Mouse (Mus musculus) spleen, postnatal 0 days (tissue): ENCODE data around the gene Tkfc. TPM values are rescaled to one million over a fixed set of nuclear protein-coding genes. Genes with fewer than 3 reads are reported as not detected.

Source experiments
- polyA plus RNA-seq: library from polyadenylated mRNA; unstranded; fragments of >200 nt; fragmentation: Nextera tagmentation; extraction: Ambion mirVana; gene quantifications from 2 replicates; pipeline ENCODE4 v1.2.1, GENCODE M21; 2015

Tkfc gene
- 4.8 and 5.8 TPM in 2 replicates for polyA plus RNA-seq

GRCm38 (mm10) chr19:10605293-10605900, at the start of gene Tkfc, which contains the start of gene Ddb1:
Tkfc (minus strand) TSS chr19:10605654.
Ddb1 (plus strand) TSS chr19:10605327.

DNA sequence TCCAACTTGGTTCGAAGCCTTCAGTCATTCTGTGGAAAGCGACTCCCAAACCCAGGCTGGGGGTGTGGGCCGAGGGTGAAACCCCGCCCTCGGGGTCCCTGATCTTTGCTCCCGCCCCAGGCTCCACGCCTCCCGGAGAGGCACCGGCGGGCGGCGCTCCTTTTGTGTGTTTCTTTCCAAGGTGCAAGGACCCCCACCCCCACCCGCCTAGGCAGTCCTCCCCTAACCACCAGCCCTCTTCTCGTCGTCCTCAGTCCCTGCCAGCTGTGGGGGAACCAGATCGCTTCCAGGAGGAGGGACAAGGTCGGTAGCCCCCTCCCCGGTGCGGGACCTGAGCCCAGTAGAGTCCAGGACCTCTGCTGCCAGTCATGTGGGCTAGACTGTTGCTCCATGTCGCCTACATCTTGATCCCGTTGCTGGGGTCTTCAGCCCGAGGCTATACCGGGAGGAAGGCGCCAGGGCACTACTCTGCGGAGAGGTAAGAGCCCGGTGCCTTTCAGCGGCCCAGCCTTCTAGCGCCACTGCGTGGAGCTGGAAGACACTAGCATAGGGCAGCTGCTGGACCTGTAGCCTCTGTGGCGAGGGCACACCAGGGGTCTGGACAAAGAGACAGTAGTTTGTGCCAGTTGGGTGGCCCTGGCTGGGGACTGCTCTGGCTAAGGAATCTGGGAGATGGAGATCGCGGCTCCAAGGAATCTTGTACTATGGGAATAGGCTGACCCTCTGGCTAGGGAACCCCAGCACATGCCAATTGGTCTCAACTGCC, 28.8 kb upstream of the Tkfc start, which contains the start of gene Vwce:
Vwce (plus strand) TSS at position 108 of the 766 bp plus-strand sequence.

DNA sequence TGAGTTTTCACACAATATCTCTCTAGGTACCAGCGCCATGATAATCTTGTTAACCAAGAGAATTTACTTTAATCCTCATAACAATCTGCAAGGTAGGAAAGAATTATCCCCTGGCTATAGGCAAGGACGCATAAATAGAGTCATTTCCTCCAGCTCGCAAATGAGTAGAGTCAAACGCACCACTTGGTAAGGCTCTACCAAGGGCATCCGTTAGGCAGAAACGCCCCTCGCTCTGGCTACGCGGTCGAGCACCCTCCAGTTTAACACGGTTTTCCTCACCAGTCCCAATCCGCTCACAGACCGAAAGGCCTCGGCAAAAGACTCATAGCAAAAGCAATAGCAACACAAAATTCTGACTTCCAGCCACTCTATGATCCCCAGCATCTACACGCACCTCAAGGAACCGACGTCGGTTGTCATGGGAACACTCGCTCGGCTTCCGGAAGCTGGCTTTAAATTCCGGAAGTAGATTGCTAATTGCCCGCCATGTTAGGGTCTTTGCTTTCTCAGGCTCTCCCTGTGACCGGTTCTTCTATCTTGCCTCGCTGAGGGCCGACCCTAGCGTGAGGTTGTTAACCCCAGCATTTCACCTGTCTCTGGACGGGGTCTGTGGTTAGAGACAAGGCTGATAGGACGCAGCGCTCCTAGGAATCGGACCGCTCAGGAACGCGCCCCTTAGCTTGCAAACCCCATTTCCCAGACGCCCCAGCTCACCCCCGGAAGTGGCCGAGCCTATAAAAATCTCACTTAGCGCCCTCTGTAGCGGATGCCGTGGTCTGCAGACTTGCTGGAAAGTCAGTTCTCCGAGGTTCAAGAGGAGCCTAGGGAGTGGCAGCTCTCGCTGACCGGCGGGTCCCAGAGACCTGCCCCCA, 28.5 kb downstream of the Tkfc start, which contains the start of the genes Cyb561a3 and Tmem138:
Cyb561a3 (plus strand) TSS at position 483 of the 872 bp plus-strand sequence.
Tmem138 (minus strand) TSS at position 673 of the 872 bp plus-strand sequence.

GRCm38 (mm10) chr19:10555624-10556510, 49.6 kb downstream of the Tkfc start, which contains the start of gene Tmem216:
Tmem216 (minus strand) TSS chr19:10556238.

Other genes starting within 250 kb of the Tkfc start
- 0.16 and 0.28 TPM in 2 replicates for gene Syt7, start 216.6 kb downstream of the Tkfc start, polyA plus RNA-seq
- 0.13 and 0.22 TPM in 2 replicates for gene Lrrc10b, start 148.2 kb downstream of the Tkfc start, polyA plus RNA-seq
- 0.16 and 0.19 TPM in 2 replicates for gene Ppp1r32, start 122.7 kb downstream of the Tkfc start, polyA plus RNA-seq
- 17.7 and 22.0 TPM in 2 replicates for gene Cpsf7, start 80.4 kb downstream of the Tkfc start, polyA plus RNA-seq
- 36.7 and 44.0 TPM in 2 replicates for gene Sdhaf2, start 79.5 kb downstream of the Tkfc start, polyA plus RNA-seq
- 23.3 and 25.9 TPM in 2 replicates for gene Tmem216, start 49.4 kb downstream of the Tkfc start, polyA plus RNA-seq
- gene Cyb561a3, start 28.5 kb downstream of the Tkfc start, polyA plus RNA-seq: 17.8 and 25.7 TPM in 2 replicates
- gene Tmem138, start 28.3 kb downstream of the Tkfc start, polyA plus RNA-seq: 20.1 and 22.3 TPM in 2 replicates
- gene Ddb1, start 327 bp downstream of the Tkfc start, polyA plus RNA-seq: 127 and 136 TPM in 2 replicates
- gene Vwce, start 28.6 kb upstream of the Tkfc start, polyA plus RNA-seq: 0.35 and 1.0 TPM in 2 replicates
- 0.45 and 1.4 TPM in 2 replicates for gene Pga5, start 72.4 kb upstream of the Tkfc start, polyA plus RNA-seq
- 14.7 and 15.2 TPM in 2 replicates for gene Vps37c, start 83.1 kb upstream of the Tkfc start, polyA plus RNA-seq
- 0.32 and 0.67 TPM in 2 replicates for gene Cd5, start 133.3 kb upstream of the Tkfc start, polyA plus RNA-seq
- gene Cd6, start 224.4 kb upstream of the Tkfc start, polyA plus RNA-seq: 0.29 and 0.40 TPM in 2 replicates
- gene Slc15a3, start 234.1 kb upstream of the Tkfc start, polyA plus RNA-seq: 4.9 and 6.8 TPM in 2 replicates